Mouse (Mus musculus) heart, adult 2 months (tissue): ENCODE measurements around the gene Hist1h2ad.

ENCODE experiments used
- CTCF ChIP-seq: fragments of 200-600 bp; IDR thresholded peaks from 2 replicates; pipeline ENCODE4 v1.8.1; 2022; ENCODE audit warnings: antibody characterized with exemption, mild to moderate bottlenecking, moderate library complexity
- POLR2A ChIP-seq: fragments of 200-500 bp; IDR thresholded peaks from 2 replicates; pipeline ENCODE4 v1.6.1; 2011; ENCODE audit warnings: mild to moderate bottlenecking, low read depth, low read length, control low read depth; ENCODE audit not compliant: insufficient read depth

DNA sequence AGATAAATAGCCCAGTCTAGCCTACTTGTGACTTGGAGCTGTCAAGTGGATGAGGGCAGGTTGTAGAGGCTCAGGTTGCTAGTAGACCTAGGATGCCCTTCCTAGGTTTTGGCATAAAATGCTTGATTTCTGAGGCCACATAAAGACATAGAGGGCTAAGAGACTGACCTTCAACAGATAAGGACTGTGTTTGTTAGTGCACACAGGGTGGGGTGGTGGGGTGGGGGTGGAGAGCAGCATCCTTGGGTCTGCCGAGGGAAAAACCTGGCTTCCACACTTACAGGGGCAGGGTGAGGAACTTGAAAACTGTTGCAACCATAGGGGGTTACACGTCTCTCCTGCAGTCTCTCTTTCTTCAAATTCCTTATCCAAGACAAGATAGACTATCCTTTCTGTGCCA lies 21.0 kb downstream of the Hist1h2ad start:
- no peak for TF ChIP-seq POLR2A
- TF ChIP-seq CTCF = no peak
